Mouse (Mus musculus) brain, embryonic 18.5 days (tissue): ENCODE data around the gene Ticam1.

Source experiments
- DNase-seq: peaks from one replicate; pipeline ENCODE4 v3.0.0-alpha.2; 2012; ENCODE audit warnings: low read depth, low spot score

Ticam1 gene

GRCm38 (mm10) chr17:56290388-56291170, 14.0 kb upstream of the Ticam1 start:
- no peak for DNase-seq

GRCm38 (mm10) chr17:56289371-56290331, 13.1 kb upstream of the Ticam1 start:
- DNase-seq: no peak

DNA sequence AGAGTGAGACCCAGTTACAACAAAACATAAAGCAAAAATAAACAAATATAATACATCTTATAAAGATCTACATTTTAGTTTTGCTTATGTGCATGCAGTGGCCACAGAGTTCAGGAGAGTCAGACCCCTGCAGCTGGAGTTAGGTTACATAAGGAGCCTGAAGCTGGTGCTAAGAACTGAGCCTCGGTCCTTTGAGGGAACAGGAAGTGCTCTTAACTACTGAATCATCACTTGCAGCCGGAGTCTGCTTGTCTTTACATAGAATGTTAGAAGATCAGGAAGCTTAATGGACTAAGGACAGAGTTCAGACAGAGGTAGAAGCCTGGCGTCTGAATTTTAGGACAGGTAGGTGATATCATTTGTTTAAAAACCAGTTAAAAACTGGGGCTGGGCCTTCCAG, 12.3 kb upstream of the Ticam1 start:
- DNase-seq: no peak

DNA sequence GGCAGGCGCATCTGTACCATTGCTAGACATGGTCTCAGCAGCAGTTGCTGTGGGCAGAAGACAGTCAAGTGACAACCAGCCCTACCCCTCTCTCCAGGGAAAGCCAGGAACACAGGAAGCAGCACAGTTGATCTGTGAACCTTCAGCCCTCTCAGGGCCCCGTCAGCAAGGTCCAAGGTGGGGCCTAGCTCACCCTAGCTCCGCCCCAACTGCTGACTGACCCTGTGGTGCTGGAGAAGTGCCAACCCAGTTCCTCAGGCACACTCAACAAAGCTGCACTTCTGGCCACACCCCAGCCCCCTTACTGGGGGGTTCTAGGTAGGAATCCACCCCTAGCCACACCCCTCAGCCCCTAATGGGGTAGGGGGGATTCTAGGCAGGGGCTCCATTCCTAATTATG, 11.2 kb upstream of the Ticam1 start:
- no peak for DNase-seq

DNA sequence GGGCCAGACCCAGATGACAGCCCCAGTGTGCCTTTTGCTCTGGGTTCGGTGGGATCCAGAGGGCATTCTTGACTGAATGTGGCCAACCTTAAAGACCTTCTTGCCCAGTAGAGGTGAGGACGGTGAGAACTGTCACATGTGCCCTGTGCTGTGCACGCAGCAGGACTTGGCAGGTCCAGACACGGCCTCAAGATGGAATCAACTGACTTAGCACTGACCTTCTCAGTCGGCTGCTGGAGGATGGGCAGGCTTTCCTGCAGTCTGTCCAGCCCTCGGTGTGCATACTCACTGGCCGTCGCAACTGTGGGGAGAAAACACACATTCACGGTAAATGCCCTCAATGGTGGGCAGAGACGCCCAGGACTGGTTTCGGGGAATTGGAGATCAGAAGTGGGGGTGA, 9.4 kb upstream of the Ticam1 start:
- DNase-seq: no peak

- DNase-seq: no peak
These were observed 6.7 kb upstream of the Ticam1 start for GRCm38 (mm10) chr17:56283316-56283715.

DNA sequence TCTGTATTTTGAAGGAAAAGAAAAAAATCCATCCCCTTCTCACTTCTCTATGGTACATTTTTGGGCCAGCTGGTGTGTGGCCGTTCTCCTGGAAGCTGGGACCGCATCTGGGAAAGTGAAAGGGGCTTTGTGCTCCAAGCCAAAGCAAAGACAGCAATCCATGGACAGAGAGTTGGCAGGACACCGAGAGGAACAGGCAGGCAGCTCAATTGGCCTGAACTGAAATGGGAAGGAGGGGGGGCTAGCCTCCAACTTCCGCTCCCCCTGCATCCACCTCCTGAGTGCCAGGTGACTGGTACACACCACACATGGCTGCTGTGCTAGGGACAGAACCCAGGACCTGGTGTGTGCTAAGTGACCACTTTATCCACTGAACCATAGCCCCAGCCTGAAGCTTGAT, 6.2 kb upstream of the Ticam1 start:
- no peak for DNase-seq

- DNase-seq: no peak
These were observed 4.6 kb upstream of the Ticam1 start for GRCm38 (mm10) chr17:56281193-56281592.

DNA sequence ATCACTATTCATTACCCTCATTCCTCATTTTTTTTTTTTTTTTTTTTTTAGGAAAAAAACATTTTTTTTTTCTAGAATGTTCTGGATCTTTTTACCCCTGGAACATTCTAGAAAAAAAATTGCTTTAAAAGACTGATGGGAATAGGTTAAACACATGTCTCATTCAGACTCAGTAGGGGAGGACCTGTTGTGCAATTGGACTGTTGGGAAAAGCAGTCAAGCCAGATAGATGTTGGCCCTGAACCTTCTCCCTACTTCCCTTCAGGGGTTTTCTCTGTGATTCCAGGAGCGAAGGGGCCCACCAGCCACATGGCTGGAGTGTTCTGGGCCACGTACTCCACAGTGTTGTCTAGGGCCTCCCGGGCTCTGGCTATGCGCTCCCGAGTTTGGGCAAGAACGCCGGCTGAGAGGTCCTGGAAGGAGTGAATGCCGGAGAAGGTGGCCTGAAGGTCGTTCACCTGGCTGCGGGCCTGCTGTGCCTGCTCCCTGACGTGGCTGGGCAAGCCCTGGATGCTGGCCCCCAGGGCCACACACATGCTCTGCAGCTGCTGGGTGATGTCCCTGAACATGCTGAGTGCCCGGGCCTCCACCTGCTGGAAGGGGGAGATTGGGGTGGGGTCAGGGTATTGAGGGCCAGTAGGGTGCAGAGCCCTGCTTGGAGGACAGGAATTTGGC, 3.0 kb upstream of the Ticam1 start:
- no peak for DNase-seq

DNA sequence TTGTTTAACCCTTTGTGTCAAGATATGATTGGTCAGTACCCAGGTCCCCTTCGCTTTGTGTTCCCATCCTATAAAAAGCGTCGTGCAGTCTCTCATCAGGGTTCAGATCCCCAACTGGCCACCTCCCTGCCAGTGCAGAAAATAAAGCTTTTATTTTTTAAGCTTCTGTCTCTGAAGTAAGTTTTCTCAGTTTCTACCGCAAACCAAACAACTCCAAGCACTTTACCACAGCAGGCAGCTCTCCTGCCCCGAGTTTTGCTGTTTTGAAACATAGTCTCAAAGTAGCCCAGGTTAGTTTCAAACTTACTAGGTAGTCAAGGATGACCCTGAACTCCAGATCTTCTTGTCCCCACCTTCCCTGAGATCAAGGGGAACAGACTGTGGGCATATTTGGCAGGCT, 1.8 kb upstream of the Ticam1 start:
- DNase-seq: no peak

- no peak for DNase-seq
These were observed 944 bp upstream of the Ticam1 start for GRCm38 (mm10) chr17:56277567-56277893.

- no peak for DNase-seq
These were observed 625 bp downstream of the Ticam1 start for GRCm38 (mm10) chr17:56275842-56276480.

DNA sequence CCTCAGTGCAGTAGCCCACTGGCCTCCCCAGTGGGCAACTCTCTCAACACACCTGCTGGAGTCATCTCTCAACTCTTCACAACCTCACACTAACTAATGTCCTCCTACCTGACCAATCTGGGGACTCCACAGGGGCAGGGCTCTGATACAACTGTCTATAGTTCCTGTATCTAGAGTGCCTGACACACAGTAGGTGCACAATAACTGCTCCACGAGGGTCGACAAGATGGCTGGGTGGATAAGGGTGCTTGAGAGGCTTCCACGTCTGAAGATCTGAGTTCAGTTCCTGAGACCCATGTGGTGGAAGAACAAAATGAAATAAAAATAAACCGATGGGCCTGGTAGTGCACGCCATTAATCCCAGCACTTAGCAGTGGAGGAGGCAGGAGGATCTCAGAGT, 2.6 kb downstream of the Ticam1 start:
- no peak for DNase-seq

- no peak for DNase-seq
These were observed 3.1 kb downstream of the Ticam1 start for GRCm38 (mm10) chr17:56273482-56273881.

- DNase-seq: no peak
These were observed 3.9 kb downstream of the Ticam1 start for GRCm38 (mm10) chr17:56272644-56273043.

- DNase-seq: no peak
These were observed 4.9 kb downstream of the Ticam1 start for GRCm38 (mm10) chr17:56271609-56272253.

- DNase-seq: no peak
These were observed 6.8 kb downstream of the Ticam1 start for GRCm38 (mm10) chr17:56269741-56270140.

DNA sequence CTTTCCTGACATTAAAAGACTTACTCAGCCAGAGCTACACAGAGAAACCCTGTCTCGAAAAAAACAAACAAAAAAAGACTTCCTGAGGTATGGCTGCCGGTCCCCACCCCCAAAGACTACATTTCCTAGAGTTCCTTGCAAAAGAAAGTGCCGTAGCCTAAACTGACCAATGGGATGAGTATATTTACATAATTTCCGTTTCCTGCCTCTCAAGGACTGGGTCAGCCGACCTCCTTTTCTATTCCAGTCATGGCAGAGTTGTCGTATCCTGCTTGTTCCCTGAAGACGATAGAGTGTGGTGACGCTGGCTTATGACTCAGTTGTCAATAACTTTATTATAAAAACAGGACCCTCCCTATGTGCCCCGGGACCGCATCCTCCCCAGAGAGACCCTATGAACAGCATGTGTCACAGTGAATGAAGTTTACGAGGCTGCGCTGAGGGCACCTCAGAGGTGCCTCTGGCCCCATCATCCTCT, 7.4 kb downstream of the Ticam1 start:
- DNase-seq: peak; percentile 77

DNA sequence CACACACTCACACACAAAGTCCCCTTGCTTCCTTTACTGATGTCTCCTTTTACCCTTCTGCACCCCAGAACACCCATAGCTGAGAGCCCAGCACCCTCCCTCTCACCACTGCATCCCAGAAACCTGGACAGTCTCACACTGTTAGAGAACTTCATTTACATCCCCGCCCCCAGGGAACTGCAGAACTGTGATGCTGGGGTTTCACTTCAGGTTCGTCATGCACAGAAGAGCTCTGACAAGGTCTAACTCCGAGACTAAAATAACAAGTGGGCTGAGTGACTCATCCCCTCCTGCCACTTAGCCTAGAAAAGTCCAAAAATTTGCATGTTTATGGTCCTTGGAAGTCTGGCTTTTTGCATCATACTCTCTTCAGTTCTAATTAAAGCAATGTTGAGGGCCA, 10.3 kb downstream of the Ticam1 start:
- DNase-seq: no peak

DNA sequence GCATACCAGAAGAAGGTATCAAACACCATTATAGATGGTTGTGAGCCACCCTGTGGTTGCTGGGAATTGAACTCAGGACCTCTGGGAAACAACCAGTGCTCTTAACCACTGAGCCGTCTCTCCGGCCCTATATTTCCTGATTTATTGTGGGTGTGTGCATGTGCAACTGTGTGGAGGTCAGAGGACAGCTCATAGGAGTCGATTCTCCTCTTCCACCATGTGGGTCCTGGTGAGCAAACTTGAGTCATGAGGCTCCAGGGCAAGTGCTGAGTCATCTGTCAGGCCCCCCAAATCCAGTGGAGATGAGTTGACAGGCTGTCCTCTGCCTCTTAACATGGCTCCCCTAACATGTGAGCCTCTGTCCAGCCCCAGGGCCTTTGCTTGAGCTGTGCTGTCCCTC, 10.7 kb downstream of the Ticam1 start:
- no peak for DNase-seq

DNA sequence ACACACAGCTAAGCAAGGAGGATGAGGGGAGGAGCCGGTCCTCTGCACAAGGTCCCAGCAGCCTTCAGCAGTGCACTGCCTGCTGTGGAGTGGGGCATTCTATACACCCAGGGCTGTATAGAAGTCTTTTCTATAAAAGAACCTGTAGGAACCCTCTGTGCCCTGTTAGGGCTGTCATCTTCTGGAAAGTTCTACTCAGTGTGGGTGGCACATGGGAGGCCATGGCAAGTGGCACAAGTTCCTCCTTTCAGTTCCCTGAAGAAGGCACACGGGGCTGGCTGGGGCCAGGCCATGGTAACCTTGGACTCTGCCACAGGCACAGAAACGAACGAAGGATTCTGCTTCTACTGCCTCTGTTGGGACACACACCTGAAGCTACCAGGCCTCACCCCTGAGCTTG, 11.6 kb downstream of the Ticam1 start:
- no peak for DNase-seq
